Mouse (Mus musculus) midbrain, embryonic 16.5 days (tissue): ENCODE measurements around the gene Cd63. TPM values are rescaled to one million over a fixed set of nuclear protein-coding genes. Genes with fewer than 3 reads are reported as not detected.

Experiments used
- polyA plus RNA-seq: library from polyadenylated mRNA; unstranded; fragments of >200 nt; fragmentation: Nextera tagmentation; extraction: Ambion mirVana; gene quantifications from 2 replicates; pipeline ENCODE4 v1.2.1, GENCODE M21; 2015

The Cd63 gene
- polyA plus RNA-seq, 1 experiment from 2014 or later: 195 TPM

Other genes with a start within 250 kb of the Cd63 start
- 13.4 and 13.7 TPM in 2 replicates for gene Suox, start 226.9 kb upstream of the Cd63 start, polyA plus RNA-seq
- 119 and 128 TPM in 2 replicates for gene Rab5b, start 204.7 kb upstream of the Cd63 start, polyA plus RNA-seq
- 0.37 and 0.77 TPM in 2 replicates for gene Pmel, start 196.8 kb upstream of the Cd63 start, polyA plus RNA-seq
- 14.6 and 15.0 TPM in 2 replicates for gene Cdk2, start 196.0 kb upstream of the Cd63 start, polyA plus RNA-seq
- 6.1 and 6.3 TPM in 2 replicates for gene Dgka, start 156.1 kb upstream of the Cd63 start, polyA plus RNA-seq
- 45.5 and 47.7 TPM in 2 replicates for gene Pym1, start 153.1 kb upstream of the Cd63 start, polyA plus RNA-seq
- 0.51 and 0.88 TPM in 2 replicates for gene Mmp19, start 110.1 kb upstream of the Cd63 start, polyA plus RNA-seq
- 54.2 and 59.5 TPM in 2 replicates for gene Dnajc14, start 96.9 kb upstream of the Cd63 start, polyA plus RNA-seq
- 14.8 and 16.1 TPM in 2 replicates for gene Tmem198b, start 96.6 kb upstream of the Cd63 start, polyA plus RNA-seq
- gene Sarnp, start 83.7 kb upstream of the Cd63 start, polyA plus RNA-seq: 143 and 152 TPM in 2 replicates
- gene Ormdl2, start 79.3 kb upstream of the Cd63 start, polyA plus RNA-seq: 17.7 and 18.6 TPM in 2 replicates
- gene Gdf11, start 9.3 kb upstream of the Cd63 start, polyA plus RNA-seq: 7.6 and 7.9 TPM in 2 replicates
- 13.6 TPM in 2 replicates for gene Rdh5, start 21.9 kb downstream of the Cd63 start, polyA plus RNA-seq
- 227 and 228 TPM in 2 replicates for gene Bloc1s1, start 23.0 kb downstream of the Cd63 start, polyA plus RNA-seq
- gene Itga7, start 32.8 kb downstream of the Cd63 start, polyA plus RNA-seq: 6.1 and 9.2 TPM in 2 replicates
- not detected in 2 replicates for gene Mettl7b, start 60.0 kb downstream of the Cd63 start, polyA plus RNA-seq
- gene Olfr9, start 88.4 kb downstream of the Cd63 start, polyA plus RNA-seq: not detected in 2 replicates
- gene Olfr763, start 109.8 kb downstream of the Cd63 start, polyA plus RNA-seq: not detected in 2 replicates
- gene Olfr764-ps1, start 138.9 kb downstream of the Cd63 start, polyA plus RNA-seq: not detected in 2 replicates
- gene Olfr765, start 149.0 kb downstream of the Cd63 start, polyA plus RNA-seq: not detected in 2 replicates
- gene Olfr766-ps1, start 168.0 kb downstream of the Cd63 start, polyA plus RNA-seq: not detected in 2 replicates
- not detected in 2 replicates for gene Olfr767, start 181.9 kb downstream of the Cd63 start, polyA plus RNA-seq
- gene Olfr768, start 198.4 kb downstream of the Cd63 start, polyA plus RNA-seq: not detected in 2 replicates
- gene Olfr769, start 216.9 kb downstream of the Cd63 start, polyA plus RNA-seq: not detected in 2 replicates
- not detected in 2 replicates for gene Olfr770, start 238.0 kb downstream of the Cd63 start, polyA plus RNA-seq